Comparison of ENCODE assay signal across 12 mouse cellular contexts in genomic region chr11:8958108-8958507, GRCm38 (mm10). TPM values are rescaled to one million over a fixed set of nuclear protein-coding genes. Genes with fewer than 3 reads are reported as not detected.
DNase-seq lines count a peak whose midpoint lies in the region; TF ChIP-seq lines count a peak whose summit lies in the region.
"Had no signal": no experiment of that assay in that cellular context is flagged by ENCODE, and none has a peak within 500 bp of the region (broad histone marks: within the 10 kb centered on the region; RNA-seq: fewer than 3 reads in every experiment).

No protein-coding gene starts in this region.

- no peak overlapping the region for H3K4me3 ChIP-seq in left cerebral cortex, adult 2 months
- no peak overlapping the region for H3K4me3 ChIP-seq in embryonic facial prominence, embryonic 10.5 days

- WGBS in embryonic facial prominence, embryonic 10.5 days = 37% methylated on average over 4 of the region's 4 CpGs

- DNase-seq in left cerebral cortex, adult 2 months (ENCODE audit: extremely low spot score in 1 of 2, low spot score in 2 of 2) = no peak
- no peak for DNase-seq in left cerebral cortex, adult 18-20 months (ENCODE audit: low spot score in 2 of 2)
- DNase-seq in brain, adult 2 months (ENCODE audit: low read depth, low spot score) = peak; percentile 5
- peak; percentile 24 for DNase-seq in embryonic facial prominence, embryonic 10.5 days (ENCODE audit: low spot score)
- peak; percentile 15 for DNase-seq in kidney, postnatal 10 days
- DNase-seq in right cerebral cortex, adult 18-20 months = no peak
- no peak for DNase-seq in cerebellum, postnatal 4 days (ENCODE audit: low spot score in 2 of 2)
- DNase-seq: heart, adult 11 months; heart, postnatal 10 days; lung, postnatal 14 days had no signal

- peak overlapping the region; percentile 61; the same call in 1 of the 2 replicates for H3K27ac ChIP-seq in left cerebral cortex, adult 2 months
- H3K27ac ChIP-seq in embryonic facial prominence, embryonic 10.5 days (replicated peaks) = no peak overlapping the region

- H3K9me3 ChIP-seq in embryonic facial prominence, embryonic 10.5 days = no peaks in the 10 kb centered on the region

- H3K27me3 ChIP-seq in embryonic facial prominence, embryonic 10.5 days (replicated peaks; ENCODE audit: low read depth, poor library complexity, severe bottlenecking) = no peaks in the 10 kb centered on the region

- H3K36me3 ChIP-seq in embryonic facial prominence, embryonic 10.5 days (replicated peaks) = no peaks in the 10 kb centered on the region

- TF ChIP-seq CTCF in left cerebral cortex, adult 2 months (IDR thresholded peaks at IDR 0.05) = no peak

- intact Hi-C loops in left cerebral cortex, adult 2 months (cut with DNase I) = loop anchor here (5.0 kb wide), 1 partner anchor 291 kb away; no protein-coding TSS in a partner anchor

- peaks cover 4% of the 10 kb centered on the region for H3K4me1 ChIP-seq in embryonic facial prominence, embryonic 10.5 days

RNA-seq across cellular contexts. Expression of gene Pkd1l1, which starts 15.0 kb away (rescaled TPM):
- total RNA-seq in left cerebral cortex, adult 2 months (2021) = under 1 TPM in 1 of 2 experiments, not detected in 1; 0.07 TPM
- total RNA-seq in left cerebral cortex, adult 18-20 months (2021) = not detected
- 0.07 and 0.08 TPM in 2 replicates for polyA plus RNA-seq in embryonic facial prominence, embryonic 10.5 days (2016; fragmentation: Nextera tagmentation; extraction: Ambion mirVana)
- total RNA-seq: heart, postnatal 10 days; left cerebral cortex, postnatal 25 days had no signal
- polyA plus RNA-seq: small intestine, adult 2 months had no signal

RNA-seq across cellular contexts. Expression of gene Hus1, which starts 52.9 kb away (rescaled TPM):
- total RNA-seq in left cerebral cortex, adult 2 months (2021) = 10 to 100 TPM; 11.5 to 13.0 TPM
- 10 to 100 TPM; 11.5 to 12.1 TPM for total RNA-seq in left cerebral cortex, adult 18-20 months (2021)
- polyA plus RNA-seq in embryonic facial prominence, embryonic 10.5 days (2016; fragmentation: Nextera tagmentation; extraction: Ambion mirVana) = 25.1 and 28.5 TPM in 2 replicates

Comparison
In these comparisons a context has a peak if more than half of its experiments do, and no peak if none do; other contexts are left out.
1. DNase-seq: peak in brain, adult 2 months (single experiment), embryonic facial prominence, embryonic 10.5 days (single experiment) and kidney, postnatal 10 days (single experiment); none in left cerebral cortex, adult 2 months (0 of 2), left cerebral cortex, adult 18-20 months (0 of 2), right cerebral cortex, adult 18-20 months (single experiment) and cerebellum, postnatal 4 days (0 of 2).